Mouse (Mus musculus) limb, embryonic 14.5 days (tissue): ENCODE results near the gene Rfwd3. TPM values are rescaled to one million over a fixed set of nuclear protein-coding genes. Genes with fewer than 3 reads are reported as not detected.
"Not testable (repeated sequence)": the region's sequence is repeated elsewhere in the genome, so short reads cannot be mapped to it uniquely, and the experiment has no call there.

Experiments used
- ATAC-seq: fragments of 200-750 bp; cut with Nextera tagmentation; 2 replicates; pipeline ENCODE4 v1.8.0; 2017; ENCODE audit warnings: low read depth, moderate number of reproducible peaks, moderate TSS enrichment; ENCODE audit not compliant: low FRiP score
- DNase-seq: peaks from one replicate; pipeline ENCODE4 v3.0.0-alpha.2; 2015; ENCODE audit warnings: low spot score
- H3K27ac ChIP-seq: fragments of 300-500 bp; sonication (generic); replicated peaks from 2 replicates; pipeline ENCODE4 v1.5.1; 2014; ENCODE audit warnings: low read depth, mild to moderate bottlenecking, low read length, moderate library complexity, mixed read lengths
- H3K27me3 ChIP-seq: fragments of 300-500 bp; sonication (generic); 2 replicates; pipeline ENCODE4 v1.6.1; 2014; ENCODE audit warnings: low read length, mixed read lengths; ENCODE audit not compliant: control insufficient read depth, insufficient read depth
- H3K36me3 ChIP-seq: fragments of 300-500 bp; sonication (generic); 2 replicates; pipeline ENCODE4 v1.6.1; 2014; ENCODE audit warnings: mild to moderate bottlenecking, low read length, moderate library complexity, mixed read lengths; ENCODE audit not compliant: control insufficient read depth, insufficient read depth
- H3K4me1 ChIP-seq: fragments of 300-500 bp; sonication (generic); 2 replicates; pipeline ENCODE4 v1.6.1; 2014; ENCODE audit warnings: antibody characterized with exemption, low read length, mixed read lengths; ENCODE audit not compliant: control insufficient read depth, insufficient read depth
- H3K4me2 ChIP-seq: fragments of 300-500 bp; sonication (generic); replicated peaks from 2 replicates; pipeline ENCODE4 v1.6.1; 2014; ENCODE audit warnings: low read depth, mild to moderate bottlenecking, low read length, moderate library complexity; ENCODE audit not compliant: severe bottlenecking
- H3K4me3 ChIP-seq: fragments of 300-500 bp; sonication (generic); replicated peaks from 2 replicates; pipeline ENCODE4 v1.5.1; 2014; ENCODE audit warnings: low read length
- H3K9ac ChIP-seq: fragments of 300-500 bp; sonication (generic); 2 replicates; pipeline ENCODE4 v1.6.1; 2014; ENCODE audit warnings: mild to moderate bottlenecking, low read depth, low read length, moderate library complexity; ENCODE audit not compliant: severe bottlenecking
- H3K9me3 ChIP-seq: fragments of 300-500 bp; sonication (generic); 2 replicates; pipeline ENCODE4 v1.6.1; 2016; ENCODE audit warnings: low read length; ENCODE audit not compliant: control insufficient read depth
- POLR2A ChIP-seq: fragments of 200-500 bp; IDR thresholded peaks from 2 replicates; pipeline ENCODE4 v1.8.0; 2012; ENCODE audit warnings: inconsistent platforms, mild to moderate bottlenecking, moderate library complexity, borderline replicate concordance; ENCODE audit not compliant: insufficient read depth, insufficient read length; ENCODE audit errors: extremely low read depth
- WGBS: fragments of 180-500 bp; shearing (Covaris S2); extraction: QIAGEN DNeasy Blood & Tissue Kit; methylation state at CpG from one replicate; pipeline ENCODE4 v1.1.7; 2014; 5-methylcytosine and 5-hydroxymethylcytosine counted together
- polyA plus RNA-seq, 2 experiments: library from polyadenylated mRNA; depleted of rRNA in 1 of 2; stranded (reverse) in 1 of 2; unstranded in 1 of 2; fragments of >200 nt; fragmentation: Nextera tagmentation in 1 of 2; extraction: Ambion mirVana in 1 of 2; gene quantifications; 2 replicates each; pipeline versions ENCODE4 v1.2.1 to v1.2.3; 2012 to 2014

The Rfwd3 gene
- polyA plus RNA-seq, 2 experiments = 28.3 to 39.7 TPM

DNA sequence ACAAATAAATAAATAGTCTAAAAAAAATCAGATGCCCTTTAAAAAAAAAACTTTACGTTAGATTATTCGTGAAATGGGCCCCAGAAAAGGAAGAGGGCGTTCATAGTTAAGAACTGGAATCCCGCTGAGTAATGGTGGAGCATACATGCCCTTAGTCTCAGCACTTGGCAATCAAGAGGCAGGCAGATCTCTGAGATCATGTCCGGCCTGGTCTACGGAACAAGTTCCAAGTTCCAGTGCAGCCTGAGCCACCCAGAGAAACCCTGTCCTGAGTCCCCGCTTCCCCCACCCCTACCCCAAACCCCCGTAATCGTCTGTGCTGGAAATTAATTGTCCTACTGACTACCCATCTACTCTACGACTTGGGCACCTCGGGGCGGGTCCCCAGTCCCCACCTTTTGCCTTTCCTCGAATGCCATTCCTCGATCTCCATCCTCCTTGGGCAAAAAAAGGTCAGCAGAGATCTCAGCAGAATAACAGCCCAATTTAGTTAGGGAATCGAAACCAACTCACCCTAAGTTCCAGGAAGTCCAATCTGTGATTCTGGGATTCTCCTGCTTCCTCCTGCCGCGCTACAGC lies 37.4 kb upstream of the Rfwd3 start:
- no peaks in the 10 kb centered on the region for H3K36me3 ChIP-seq
- H3K4me3 ChIP-seq = peak overlapping the region; percentile 35
- ATAC-seq (no peak), DNase-seq (no peak)
- H3K9ac ChIP-seq = peak overlapping the region; percentile 34; the same call in 1 of the 2 replicates
- peaks cover 3% of the 10 kb centered on the region; the same call in 1 of the 2 replicates for H3K4me1 ChIP-seq
- no peaks in the 10 kb centered on the region for H3K9me3 ChIP-seq
- WGBS = 32% methylated on average over 17 of the region's 17 CpGs
- H3K4me2 ChIP-seq = peak overlapping the region; percentile 62
- peaks cover 21% of the 10 kb centered on the region; the same call in 1 of the 2 replicates for H3K27me3 ChIP-seq
- no peak for TF ChIP-seq POLR2A
- no peak overlapping the region for H3K27ac ChIP-seq

DNA sequence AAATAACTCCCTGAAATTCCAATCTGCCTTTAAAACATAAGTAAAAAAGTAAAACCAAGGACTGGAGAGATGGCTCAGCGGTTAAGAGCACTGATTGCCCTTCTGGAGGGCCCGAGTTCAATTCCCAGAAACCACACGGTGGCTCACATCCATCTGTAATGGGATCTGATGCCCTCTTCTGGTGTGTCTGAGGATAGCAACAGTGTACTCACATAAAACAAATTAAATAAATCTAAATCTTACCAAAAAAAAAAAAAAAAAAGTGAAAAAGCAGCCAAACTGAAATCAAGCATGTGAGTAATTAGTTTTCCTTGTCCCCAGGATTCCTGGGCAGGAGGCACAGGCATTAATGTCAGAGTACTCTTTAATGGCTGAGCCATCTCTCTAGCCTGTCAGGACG lies 36.7 kb upstream of the Rfwd3 start:
- WGBS = 75% methylated on average over 4 of the region's 4 CpGs
- Histone ChIP-seq H3K4me1 (peaks cover 3% of the 10 kb centered on the region; the same call in 1 of the 2 replicates), H3K9me3 (no peaks in the 10 kb centered on the region), H3K27ac (no peak overlapping the region), H3K9ac (no peak overlapping the region), H3K4me3 (no peak overlapping the region), H3K36me3 (no peaks in the 10 kb centered on the region), H3K27me3 (peaks cover 21% of the 10 kb centered on the region; the same call in 1 of the 2 replicates), H3K4me2 (no peak overlapping the region)
- no peak for DNase-seq
- no peak for TF ChIP-seq POLR2A
- ATAC-seq = no peak

DNA sequence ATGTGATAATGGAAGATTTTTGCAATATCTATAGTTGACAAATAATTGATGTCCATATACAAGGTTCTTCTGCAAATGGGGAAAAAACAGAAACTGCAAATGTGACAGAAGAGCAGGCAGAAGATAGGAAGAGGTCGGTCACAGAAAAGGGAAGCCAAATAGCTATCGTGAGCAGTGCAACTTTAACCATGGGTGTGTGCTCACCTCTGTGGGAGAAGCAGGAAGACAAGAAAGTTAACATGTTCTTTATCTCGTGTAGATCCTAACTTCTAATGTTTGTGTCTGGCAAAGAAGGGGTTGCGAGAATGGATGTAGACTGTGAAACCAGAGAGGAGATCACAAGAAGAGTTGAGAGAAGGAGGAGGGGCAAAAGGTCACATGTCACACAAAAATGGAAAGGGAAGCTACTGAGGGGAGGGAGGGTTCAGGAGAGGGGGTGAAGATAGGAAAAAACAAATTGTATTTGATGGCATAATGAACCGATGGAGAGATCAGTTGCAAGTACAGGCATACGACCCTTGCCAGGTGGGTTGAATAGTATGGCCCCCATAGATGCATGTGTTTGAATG lies 25.3 kb upstream of the Rfwd3 start:
- H3K9me3 ChIP-seq = no peaks in the 10 kb centered on the region
- WGBS = 82% methylated on average over 6 of the region's 6 CpGs
- no peak overlapping the region for H3K27ac ChIP-seq
- H3K36me3 ChIP-seq = no peaks in the 10 kb centered on the region
- ATAC-seq = no peak
- DNase-seq = no peak
- H3K9ac ChIP-seq = no peak overlapping the region
- H3K4me1 ChIP-seq = no peaks in the 10 kb centered on the region
- TF ChIP-seq POLR2A = no peak
- H3K27me3 ChIP-seq = no peaks in the 10 kb centered on the region
- no peak overlapping the region for H3K4me2 ChIP-seq
- no peak overlapping the region for H3K4me3 ChIP-seq

DNA sequence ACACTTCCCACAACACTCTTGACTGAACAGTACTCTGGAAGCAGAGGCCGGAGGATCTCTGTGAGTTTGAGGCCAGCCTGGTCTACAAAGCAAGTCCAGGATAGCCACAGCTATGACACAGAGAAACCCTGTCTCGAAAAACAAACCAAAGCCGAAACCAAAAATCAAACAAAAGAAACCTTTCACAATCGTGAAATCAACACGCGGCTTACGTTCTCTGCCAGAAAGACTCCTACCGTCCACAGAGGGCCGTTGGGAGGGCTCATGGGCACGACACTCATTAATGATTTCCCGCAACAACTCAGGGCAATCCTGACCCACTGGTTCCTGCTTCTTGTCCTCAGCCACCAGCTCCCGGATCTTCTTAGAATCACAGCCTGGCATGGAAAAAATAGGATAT lies 14.7 kb upstream of the Rfwd3 start:
- WGBS = 90% methylated on average over 12 of the region's 12 CpGs
- Histone ChIP-seq H3K4me3 (no peak overlapping the region), H3K36me3 (no peaks in the 10 kb centered on the region), H3K9me3 (no peaks in the 10 kb centered on the region), H3K27me3 (no peaks in the 10 kb centered on the region), H3K9ac (no peak overlapping the region), H3K27ac (no peak overlapping the region), H3K4me1 (no peaks in the 10 kb centered on the region), H3K4me2 (no peak overlapping the region)
- DNase-seq = no peak
- no peak for TF ChIP-seq POLR2A
- no peak for ATAC-seq

DNA sequence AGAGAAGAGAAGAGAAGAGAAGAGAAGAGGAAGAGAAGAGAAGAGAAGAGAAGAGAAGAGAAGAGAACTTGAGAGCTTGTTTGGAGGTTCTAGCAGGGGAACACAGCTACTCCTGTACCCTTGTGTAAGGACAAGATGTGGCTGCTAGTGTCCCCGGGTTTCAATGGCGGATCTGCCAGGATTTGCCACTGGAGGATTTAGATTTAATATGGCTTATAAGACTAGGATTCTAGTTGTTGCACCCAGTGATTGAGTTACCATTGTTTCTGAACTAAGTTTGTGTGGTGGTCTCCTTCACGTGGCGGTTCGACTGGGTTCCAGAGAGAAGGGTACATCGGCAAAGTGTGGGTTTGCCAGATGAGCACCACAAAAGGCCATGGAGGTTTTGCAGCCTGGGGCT lies 13.9 kb upstream of the Rfwd3 start:
- not testable (repeated sequence) for H3K4me2 ChIP-seq, H3K27me3 ChIP-seq, H3K4me3 ChIP-seq, ATAC-seq, H3K27ac ChIP-seq, H3K9ac ChIP-seq, H3K36me3 ChIP-seq, H3K4me1 ChIP-seq, DNase-seq, H3K9me3 ChIP-seq
- 87% methylated on average over 6 of the region's 6 CpGs for WGBS
